Mouse (Mus musculus): ENCODE data around the gene Gm6760. TPM values are rescaled to one million over a fixed set of nuclear protein-coding genes. Genes with fewer than 3 reads are reported as not detected.

Gm6760 gene
- total RNA-seq (2021) = not detected

- intact Hi-C loops (cut with DNase I) = no loop called here
- no peak for DNase-seq (ENCODE audit: low spot score)
Observed at GRCm38 (mm10) chrX:64152098-64152497, at the start of gene Gm6760. Gene Gm6760, minus strand, starts transcription at chrX:64152198.

- no peak for DNase-seq (ENCODE audit: low spot score)
- intact Hi-C loops (cut with DNase I) = no loop called here
Observed at GRCm38 (mm10) chrX:64181246-64181645, 29.2 kb upstream of the Gm6760 start.

- DNase-seq (ENCODE audit: low spot score) = no peak
- intact Hi-C loops (cut with DNase I) = no loop called here
Observed at GRCm38 (mm10) chrX:64173248-64173647, 21.2 kb upstream of the Gm6760 start, which contains the start of gene 3830417A13Rik. Gene 3830417A13Rik, plus strand, starts transcription at chrX:64173548.

Other genes starting within 250 kb of the Gm6760 start
- gene 3830417A13Rik, start 21.4 kb upstream of the Gm6760 start, total RNA-seq (2021) = not detected
- gene Slitrk4, start 124.8 kb upstream of the Gm6760 start, total RNA-seq (2021) = 1 to 10 TPM; 1.5 to 1.7 TPM